Mouse (Mus musculus): Measurements from ENCODE around the gene Olfr403. TPM values are rescaled to one million over a fixed set of nuclear protein-coding genes. Genes with fewer than 3 reads are reported as not detected.
"Not testable (repeated sequence)": the region's sequence is repeated elsewhere in the genome, so short reads cannot be mapped to it uniquely, and the experiment has no call there.

Olfr403 gene
- not detected for total RNA-seq (2021)
- long read RNA-seq, experiment 1 = 0 reads
- long read RNA-seq, experiment 2 = 0 reads

DNA sequence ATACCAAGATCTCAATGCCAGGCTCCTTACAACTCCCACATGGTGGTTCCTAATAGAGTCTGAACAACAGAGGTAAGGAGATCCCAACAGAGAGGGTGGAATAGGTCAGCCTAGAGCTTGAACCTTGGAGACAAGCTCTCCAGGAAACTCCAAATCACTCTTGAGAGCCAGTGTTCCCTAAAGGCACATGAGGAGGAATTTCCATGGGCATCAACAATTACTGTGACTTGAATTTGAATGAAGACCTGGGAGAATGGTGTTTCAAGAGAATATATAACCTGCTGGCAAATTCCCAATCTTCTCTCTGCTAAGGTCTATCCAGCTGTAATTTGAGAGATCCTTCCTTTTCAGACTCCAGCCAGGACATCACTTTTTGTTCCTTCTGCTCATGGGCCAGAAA lies at the start of gene Olfr403:
Gene Olfr403, plus strand, starts transcription at position 301 of the 400 bp plus-strand sequence.
- no peak for DNase-seq

GRCm38 (mm10) chr11:74140001-74140400 lies 46.0 kb upstream of the Olfr403 start:
- DNase-seq = not testable (repeated sequence)

GRCm38 (mm10) chr11:74145866-74146265 lies 40.2 kb upstream of the Olfr403 start:
- DNase-seq = no peak

- DNase-seq = no peak
These were observed 32.8 kb upstream of the Olfr403 start, which contains the start of gene Olfr402 for GRCm38 (mm10) chr11:74153229-74153628. Gene Olfr402, plus strand, starts transcription at chr11:74153529.

DNA sequence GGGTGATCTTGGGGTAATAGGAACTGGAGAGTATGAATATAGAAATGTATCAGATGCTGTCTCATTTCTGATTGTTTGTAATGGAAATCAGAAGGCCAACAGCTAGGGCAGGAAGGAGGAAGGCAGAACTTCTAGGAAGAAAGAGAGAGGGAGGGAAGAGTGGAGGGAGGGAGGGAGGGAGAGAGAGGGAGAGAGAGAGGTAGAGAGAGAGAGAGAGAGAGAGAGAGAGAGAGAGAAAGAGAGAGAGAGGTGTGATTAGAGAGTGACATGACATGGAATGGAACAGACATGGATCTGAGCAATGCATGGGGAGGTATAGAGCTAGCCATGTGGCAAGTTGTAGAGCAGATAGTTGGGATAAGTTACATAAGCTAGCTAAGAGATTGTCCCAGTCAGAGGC lies 17.3 kb upstream of the Olfr403 start:
- no peak for DNase-seq

- DNase-seq = no peak
These were observed 2.9 kb upstream of the Olfr403 start for GRCm38 (mm10) chr11:74183168-74183567.

DNA sequence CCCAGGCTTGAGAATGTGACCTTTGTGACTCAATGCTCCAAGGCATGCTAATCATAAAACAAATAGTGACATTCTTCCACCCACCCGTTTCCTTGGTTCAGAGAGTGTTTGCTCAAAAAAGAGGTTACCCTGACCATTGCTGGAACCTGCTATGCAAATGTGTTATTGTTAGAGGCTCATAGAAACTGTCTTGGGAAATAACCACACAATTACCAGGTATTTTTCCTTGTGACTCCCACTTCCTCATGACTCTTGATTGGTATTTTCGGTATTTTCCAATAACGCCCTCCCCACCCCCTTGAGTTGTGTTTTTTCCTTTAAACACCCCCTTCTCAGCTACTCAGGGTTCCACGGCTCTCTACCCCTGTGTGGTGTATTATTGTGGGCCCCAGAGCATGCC lies 2.3 kb upstream of the Olfr403 start:
- DNase-seq = no peak

DNA sequence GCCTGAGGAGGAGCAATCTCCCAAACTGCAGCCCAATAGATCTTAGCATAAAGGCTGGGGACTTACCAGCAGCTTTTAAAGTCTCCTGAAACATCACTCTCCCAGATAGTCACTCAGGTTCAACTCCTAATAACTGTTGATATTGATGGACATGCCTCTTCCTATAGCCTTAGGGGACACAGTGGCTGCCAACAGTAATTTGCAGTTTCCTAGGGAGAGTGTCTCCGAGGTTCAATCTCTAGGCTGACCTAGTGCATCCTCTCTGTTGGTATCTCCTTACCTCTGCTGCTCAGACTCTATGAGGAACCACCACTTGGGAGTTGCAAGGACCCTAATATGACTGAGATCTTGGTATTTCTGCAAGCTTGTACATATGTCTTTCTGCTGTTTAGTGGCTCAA lies 25.2 kb downstream of the Olfr403 start, which contains the start of gene Olfr43:
Gene Olfr43, minus strand, starts transcription at position 101 of the 400 bp plus-strand sequence.
- DNase-seq = no peak

DNA sequence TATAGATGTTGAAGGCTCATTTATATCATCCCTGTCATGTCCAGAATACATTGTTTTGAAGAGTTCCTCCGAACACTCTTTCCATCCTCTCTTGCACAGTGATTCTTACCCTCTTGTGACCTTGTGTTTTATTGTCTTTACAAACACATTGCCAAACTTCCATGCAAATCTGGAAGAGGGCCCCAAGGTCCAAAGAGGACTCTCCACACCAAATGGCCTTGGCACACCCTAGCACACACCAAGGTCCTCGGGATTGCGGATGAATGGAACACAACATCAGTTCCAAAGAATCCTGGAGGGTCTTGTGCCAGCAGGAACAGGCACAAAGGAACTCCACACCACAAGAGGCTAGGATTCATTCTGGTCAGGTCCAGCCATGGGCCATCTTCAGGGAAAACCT lies 55.2 kb downstream of the Olfr403 start:
- DNase-seq = no peak

Other genes starting within 250 kb of the Olfr403 start
- gene Olfr23, start 249.6 kb upstream of the Olfr403 start, total RNA-seq (2021) = not detected
- gene Olfr397, start 225.4 kb upstream of the Olfr403 start, total RNA-seq (2021) = not detected
- gene Olfr398, start 195.8 kb upstream of the Olfr403 start, total RNA-seq (2021) = not detected
- not detected for gene Olfr139, start 129.7 kb upstream of the Olfr403 start, total RNA-seq (2021)
- gene Olfr399, start 129.6 kb upstream of the Olfr403 start, total RNA-seq (2021) = not detected
- not detected for gene Zfp616, start 116.3 kb upstream of the Olfr403 start, total RNA-seq (2021)
- gene Olfr401, start 72.5 kb upstream of the Olfr403 start, total RNA-seq (2021) = not detected
- gene Olfr402, start 32.7 kb upstream of the Olfr403 start, total RNA-seq (2021) = not detected
- not detected for gene Olfr43, start 25.1 kb downstream of the Olfr403 start, total RNA-seq (2021)
- gene Olfr406, start 73.6 kb downstream of the Olfr403 start, total RNA-seq (2021) = not detected
- gene Olfr59, start 97.5 kb downstream of the Olfr403 start, total RNA-seq (2021) = not detected
- gene Olfr410, start 151.8 kb downstream of the Olfr403 start, total RNA-seq (2021) = not detected
- not detected for gene Olfr411, start 166.4 kb downstream of the Olfr403 start, total RNA-seq (2021)
- not detected for gene Olfr412, start 175.8 kb downstream of the Olfr403 start, total RNA-seq (2021)